Mouse (Mus musculus) R1 (cell line): ENCODE data around the gene Zmynd8.
A peak's percentile ranks its signal among the peaks of the same experiment; 100 is the strongest.

Source experiments
- DNase-seq: peaks from one replicate; pipeline ENCODE4 v3.0.0-alpha.2; 2018; ENCODE audit warnings: low read depth, low spot score

Gene Zmynd8

DNA sequence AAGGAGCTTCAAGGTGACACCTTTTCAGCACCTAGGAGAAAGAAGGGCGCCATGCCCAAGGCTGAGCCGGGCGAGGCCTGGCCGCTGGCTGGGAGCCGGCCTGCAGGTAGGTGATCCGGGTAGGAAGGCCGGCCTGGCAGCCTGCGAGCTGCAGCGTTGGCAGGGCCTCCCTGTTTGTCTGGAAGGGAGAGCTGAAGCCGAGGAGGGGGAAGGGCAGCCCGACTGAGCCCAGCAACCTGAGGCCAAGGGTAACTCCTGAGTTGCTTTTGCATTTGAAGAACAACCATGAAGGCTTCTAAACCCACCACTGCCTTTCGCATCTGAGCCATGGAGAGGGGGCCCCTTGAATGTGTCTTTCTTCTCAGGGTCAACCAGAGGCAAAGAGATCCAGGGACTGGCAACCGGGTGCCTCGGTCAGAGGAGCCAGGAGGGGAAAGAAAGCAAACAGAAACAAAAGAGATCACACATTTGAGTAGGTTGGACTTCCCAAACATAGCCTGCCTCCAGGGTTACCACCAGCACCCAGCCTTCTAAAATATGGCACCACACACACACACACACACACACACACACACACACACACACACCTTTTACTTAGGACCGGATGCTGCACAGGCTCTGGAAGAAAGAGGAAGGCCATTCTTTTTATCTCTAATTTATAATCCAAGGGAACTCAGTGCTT lies 18.2 kb downstream of the Zmynd8 start:
- DNase-seq: no peak

GRCm38 (mm10) chr2:165879403-165880178 lies 19.2 kb downstream of the Zmynd8 start:
- peak; percentile 80 for DNase-seq

DNA sequence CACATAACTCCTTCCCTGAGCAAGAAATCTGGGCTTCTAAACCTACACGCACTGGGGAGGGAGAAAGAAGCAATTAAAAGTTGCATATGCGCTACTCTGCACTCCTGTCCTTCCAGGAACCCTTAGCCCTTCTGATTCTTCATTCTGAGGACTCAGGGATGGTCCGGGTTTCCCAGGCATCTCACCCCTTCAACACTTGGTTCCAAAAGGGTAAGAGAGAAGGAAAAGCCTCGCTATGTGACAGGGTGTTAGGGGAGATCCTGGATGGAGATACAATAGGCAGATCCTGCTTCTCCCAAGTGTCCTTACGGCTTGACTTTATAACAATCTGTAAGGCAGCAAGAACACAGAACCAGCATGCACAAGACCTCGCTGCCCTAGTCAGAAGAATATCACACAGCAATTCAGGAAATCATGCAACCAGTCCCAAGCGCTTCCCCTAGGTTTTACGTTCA lies 19.9 kb downstream of the Zmynd8 start:
- no peak for DNase-seq

DNA sequence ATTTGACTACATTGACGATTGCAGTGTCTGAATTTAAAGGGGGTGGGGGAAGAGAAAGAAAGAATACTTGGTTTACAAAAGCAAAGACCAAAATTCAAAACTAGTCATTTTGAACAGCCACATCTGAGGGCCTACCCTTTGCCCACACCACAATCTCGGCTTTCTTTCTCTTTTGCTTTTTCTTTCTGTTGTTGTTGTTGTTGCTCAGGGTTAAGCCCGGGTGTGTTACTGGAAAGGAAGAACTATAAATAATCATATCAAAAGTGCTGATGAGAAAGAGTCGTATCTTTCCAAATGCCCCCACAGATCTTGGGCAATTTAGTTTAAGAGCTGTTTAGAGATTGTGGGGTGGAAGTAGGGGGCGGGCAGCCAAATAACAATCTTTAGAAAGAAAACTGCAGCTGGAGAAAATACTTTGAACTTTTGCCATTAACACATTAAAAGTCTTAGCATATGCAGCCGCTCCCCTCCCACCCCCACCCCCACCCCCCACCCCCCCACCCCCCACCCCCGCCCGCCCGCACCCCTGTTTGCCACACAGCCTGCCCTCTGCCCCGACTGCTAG lies 20.7 kb downstream of the Zmynd8 start:
- DNase-seq: no peak

DNA sequence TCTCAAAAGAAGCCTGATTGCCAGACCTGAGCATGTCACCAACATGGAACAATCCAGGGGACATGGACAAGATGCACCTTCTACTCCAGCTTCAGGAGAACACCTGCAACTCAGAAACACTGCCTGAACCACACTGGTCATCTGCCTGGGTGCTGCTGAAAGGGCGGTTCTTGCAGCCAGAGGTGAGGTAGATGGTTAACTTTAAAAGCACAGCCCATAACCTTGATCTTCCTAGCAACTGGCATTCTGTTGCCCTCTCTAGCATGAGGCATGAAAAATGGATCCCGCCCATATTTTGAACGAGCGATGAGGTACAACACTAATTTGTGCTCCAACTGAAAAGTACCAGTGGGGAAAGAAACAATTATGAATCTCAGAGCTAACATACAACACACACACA lies 21.6 kb downstream of the Zmynd8 start:
- DNase-seq: no peak

DNA sequence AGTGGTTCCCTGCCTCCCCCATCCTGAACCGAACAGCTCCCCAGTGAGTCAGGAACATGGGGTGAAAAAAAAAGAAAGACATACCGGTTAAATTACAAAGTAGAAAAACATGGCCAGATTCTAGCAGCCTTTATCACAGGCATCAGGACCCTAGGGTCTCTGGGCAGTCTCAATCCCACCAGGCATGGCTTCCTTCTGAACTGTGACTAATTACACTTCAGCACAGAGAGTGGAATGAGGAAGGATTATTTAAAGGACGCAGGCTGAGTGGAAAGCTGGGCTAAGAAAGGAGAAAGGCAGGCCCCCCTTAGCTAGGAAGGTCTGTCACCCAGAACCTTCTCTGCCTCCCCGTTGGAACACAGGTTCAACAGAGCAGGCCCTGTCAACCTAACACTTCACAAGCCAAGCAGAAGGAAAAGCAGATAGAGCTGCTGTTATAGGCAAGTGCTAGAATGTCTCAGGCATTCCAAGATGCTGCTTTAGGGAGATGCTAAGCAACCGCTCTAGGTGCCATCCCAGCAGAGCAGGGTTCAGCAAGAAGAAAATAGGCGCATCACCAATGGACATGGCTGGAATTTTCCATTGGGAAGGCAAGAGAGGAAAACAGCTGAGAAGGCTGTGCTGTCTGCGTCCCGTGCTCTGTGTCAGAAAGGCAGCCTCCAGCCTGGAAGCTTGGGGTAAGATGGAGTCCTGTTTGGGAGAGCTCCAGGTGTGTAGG lies 22.5 kb downstream of the Zmynd8 start:
- no peak for DNase-seq

GRCm38 (mm10) chr2:165875406-165875955 lies 23.3 kb downstream of the Zmynd8 start:
- no peak for DNase-seq

- DNase-seq: peak; percentile 92
These were observed 24.1 kb downstream of the Zmynd8 start for GRCm38 (mm10) chr2:165874461-165875339.

DNA sequence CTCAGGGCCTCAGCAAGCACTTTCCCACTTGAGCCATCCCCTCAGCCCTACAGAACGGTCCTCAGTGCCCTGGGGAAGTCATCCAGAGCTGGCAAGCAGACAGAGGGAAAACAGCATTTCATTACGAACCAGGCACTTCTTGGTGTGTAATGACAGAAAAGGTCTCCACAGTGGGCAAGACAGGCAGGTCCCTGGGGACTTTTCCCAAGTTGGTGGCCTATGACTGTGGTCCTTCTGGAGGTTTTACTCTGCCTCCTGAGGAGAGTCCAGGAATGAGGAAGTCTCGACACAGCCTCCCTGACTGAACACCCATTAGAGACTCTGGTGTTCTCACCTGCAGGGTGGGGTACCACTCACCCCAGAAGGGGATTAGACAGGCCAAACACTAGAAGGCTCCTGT lies 25.0 kb downstream of the Zmynd8 start:
- no peak for DNase-seq

DNA sequence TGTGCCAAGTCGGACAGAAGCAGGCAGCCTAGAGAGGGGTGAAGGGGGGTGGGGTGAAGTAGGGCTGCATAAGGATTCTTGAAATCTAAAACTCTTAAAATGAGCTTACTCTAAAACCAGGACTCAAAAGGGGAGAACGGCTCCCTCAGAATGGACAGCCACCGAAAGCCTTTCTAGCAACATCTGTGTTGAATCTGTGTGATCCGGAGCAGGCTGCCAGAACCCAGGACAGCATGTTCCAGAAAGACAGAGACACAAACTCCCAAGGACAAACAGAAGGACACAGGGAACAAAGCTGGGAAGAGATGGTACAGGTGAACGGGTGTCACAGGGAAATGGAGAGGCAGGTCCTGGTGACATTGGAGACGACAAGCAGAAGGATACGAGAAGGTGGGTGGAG lies 25.6 kb downstream of the Zmynd8 start:
- DNase-seq: no peak

- DNase-seq: no peak
These were observed 29.6 kb downstream of the Zmynd8 start for GRCm38 (mm10) chr2:165869257-165869656.

DNA sequence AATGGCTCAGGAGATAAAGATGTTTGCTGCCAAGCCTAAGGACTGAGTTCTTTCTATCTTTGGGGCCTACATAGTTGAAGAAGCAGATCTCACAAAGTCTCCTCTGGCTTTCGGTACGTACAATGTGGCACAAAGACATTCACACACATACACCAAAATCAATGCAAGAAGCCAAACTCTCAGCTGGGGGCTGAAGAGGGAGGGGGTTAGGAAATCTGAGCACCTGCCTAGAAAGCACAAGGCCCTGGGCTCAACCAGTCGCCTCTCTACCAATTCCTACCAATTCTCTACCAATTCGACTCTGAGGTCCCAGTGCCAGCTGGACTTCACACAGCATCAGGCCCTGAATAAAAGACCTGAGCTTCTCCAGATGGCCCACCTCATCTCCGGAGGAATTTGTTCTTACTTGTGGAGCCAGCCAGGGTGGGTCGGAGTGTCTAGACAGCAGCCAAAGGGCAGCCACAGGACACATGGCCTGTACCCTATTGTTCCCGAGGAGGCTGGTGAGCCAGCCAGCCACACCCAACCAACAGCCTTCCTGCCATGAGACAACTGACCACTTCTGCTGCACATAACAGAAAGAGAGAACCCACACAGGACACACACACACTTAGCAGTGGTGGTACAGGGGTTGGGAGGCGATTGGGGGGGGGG lies 30.2 kb downstream of the Zmynd8 start:
- no peak for DNase-seq

- no peak for DNase-seq
These were observed 31.3 kb downstream of the Zmynd8 start for GRCm38 (mm10) chr2:165867549-165867948.

DNA sequence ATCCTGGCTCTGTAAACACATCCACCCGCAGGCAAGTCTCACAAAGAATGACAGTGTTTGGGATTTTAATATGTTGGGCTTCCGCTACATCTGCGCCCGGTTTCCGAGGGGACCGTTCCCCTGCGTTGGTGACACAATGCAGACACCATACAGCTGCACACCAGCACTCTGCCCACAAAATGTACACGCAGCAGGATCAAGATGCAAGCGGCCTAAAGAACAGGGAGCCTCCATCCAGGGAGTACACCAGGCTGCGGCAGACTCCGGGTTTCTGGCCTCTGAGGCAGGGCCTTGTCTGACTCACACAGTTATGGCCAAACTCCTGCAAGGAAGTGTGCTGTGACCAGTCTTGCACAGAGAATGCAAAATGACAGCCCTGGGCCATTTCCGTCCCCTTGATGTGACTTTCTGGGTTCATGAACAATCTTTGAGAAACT lies 31.8 kb downstream of the Zmynd8 start:
- DNase-seq: no peak

GRCm38 (mm10) chr2:165866412-165866811 lies 32.4 kb downstream of the Zmynd8 start:
- no peak for DNase-seq

DNA sequence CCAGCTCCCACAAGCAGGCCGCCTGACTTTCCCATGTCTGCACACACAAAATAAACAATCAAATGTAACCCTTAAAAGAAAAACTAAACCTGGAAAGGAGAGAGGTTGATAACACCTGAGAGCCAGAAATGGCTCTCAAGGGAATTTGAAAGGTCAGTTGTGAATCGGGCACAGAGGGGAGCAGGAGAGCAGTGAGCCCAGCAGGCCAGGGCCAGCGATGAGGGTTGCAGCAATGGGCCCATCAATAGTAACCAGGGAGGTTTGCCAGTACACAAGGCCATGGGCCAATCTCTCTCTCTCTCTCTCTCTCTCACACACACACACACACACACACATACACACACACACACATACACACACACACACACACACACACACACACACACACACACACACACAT lies 34.0 kb downstream of the Zmynd8 start:
- no peak for DNase-seq

DNA sequence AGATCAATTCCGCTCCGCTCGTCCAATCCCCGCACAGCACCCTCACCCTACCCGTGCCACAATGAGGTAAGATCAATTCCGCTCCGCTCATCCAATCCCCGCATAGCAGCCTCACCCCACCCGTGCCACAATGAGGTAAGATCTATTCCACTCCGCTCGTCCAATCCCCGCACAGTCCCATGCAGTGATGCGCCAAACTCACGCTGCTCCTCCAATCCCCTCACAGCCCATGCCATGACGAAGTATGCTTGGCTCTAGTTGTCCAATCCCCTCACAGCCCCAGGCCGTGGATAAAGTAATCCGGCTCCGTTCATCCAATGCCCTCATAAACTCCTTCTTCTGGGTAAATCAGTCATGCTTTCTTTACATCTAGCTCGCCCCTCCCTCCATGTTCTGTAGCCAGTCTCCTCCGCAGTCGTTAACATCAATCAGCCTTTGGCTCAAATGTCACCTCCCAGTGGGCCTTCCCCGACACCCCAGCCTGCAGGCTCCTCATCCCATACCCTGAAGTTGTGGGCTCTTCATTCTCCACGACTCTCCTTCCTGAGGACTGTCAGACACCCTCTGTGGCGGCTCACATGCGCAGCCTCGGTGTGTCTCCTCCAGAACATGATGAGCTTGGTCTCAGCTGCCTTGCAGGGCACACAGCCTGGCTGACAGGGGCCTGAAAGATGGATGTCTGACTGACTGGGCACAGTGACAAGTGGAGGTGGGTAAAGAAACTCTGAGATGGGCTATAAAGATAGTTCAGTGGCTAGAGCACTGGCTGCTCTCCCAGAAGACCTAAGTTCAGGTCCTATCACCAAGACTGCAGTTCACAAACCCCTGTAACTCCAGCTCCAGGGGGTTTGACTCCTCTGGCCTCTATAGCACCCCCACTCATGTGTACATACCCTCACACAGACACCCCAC lies 36.9 kb downstream of the Zmynd8 start:
- DNase-seq: peak; percentile 99

- DNase-seq: no peak
These were observed 37.7 kb downstream of the Zmynd8 start for GRCm38 (mm10) chr2:165860962-165861682.

GRCm38 (mm10) chr2:165860447-165860846 lies 38.4 kb downstream of the Zmynd8 start:
- peak; percentile 81 for DNase-seq
